Mouse (Mus musculus) heart, postnatal 10 days (tissue): Measurements from ENCODE around the gene Proca1. TPM values are rescaled to one million over a fixed set of nuclear protein-coding genes. Genes with fewer than 3 reads are reported as not detected.

Experiments used
- DNase-seq, 2 experiments: peaks; one replicate each; pipeline ENCODE4 v3.0.0; 2021
- intact Hi-C: fragments of 180-260 bp; cut with DNase I; formaldehyde crosslinking; loops from one replicate; pipeline ENCODE4 v1.15.1; 2025
- total RNA-seq, 2 experiments: library from RNA; stranded (reverse); gene quantifications; 2 replicates each; pipeline ENCODE4 v1.2.3; 2021

Proca1 gene
- total RNA-seq, 2 experiments from 2014 or later, result 1.5 to 3.1 TPM

DNA sequence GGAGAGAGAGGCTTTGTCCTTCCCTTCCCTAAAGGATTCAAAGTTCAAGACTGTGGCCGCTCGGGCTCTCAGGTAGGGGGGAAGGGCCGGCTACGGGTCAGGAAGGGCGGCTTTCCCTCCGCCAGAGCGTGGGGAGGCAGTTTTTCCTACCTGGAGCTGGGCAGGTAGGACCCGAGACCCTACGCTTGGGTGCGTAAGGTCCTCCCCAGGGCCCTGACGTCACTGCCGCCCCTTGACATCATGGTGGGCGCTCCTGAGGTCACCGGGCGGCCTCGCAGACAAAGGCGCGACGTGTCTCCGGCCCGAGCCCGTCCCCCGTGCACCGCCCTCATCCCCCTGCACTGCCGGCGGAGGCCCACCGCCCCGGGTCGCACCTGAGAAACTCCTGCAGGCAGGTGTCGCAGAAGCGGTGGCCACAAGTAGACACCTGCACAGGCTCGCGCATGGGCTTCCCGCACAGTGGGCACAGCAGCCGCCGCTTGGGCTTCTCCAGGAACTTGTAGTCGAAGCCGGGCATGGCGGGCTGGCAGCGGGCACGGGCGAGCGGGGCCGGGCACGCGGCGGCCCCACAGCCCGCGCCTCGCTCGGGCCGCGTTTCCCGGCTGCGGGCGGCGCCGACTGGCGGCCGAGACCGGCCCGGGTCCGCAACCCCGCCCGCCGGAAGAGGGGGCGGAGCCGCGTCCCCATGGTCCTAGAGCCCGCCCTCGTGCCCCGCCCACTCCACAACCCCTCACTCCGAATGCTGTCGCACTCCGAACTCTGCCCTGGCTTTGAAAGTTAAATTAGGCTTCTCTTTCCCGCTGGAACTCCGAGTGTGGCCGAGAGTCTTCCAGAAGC lies 28.1 kb upstream of the Proca1 start, which contains the start of gene Traf4:
TSS of gene Traf4 (minus strand) at position 666 of the 837 bp plus-strand sequence.
- peak; percentile 88 to 89 for DNase-seq
- intact Hi-C loops, result no loop called here

DNA sequence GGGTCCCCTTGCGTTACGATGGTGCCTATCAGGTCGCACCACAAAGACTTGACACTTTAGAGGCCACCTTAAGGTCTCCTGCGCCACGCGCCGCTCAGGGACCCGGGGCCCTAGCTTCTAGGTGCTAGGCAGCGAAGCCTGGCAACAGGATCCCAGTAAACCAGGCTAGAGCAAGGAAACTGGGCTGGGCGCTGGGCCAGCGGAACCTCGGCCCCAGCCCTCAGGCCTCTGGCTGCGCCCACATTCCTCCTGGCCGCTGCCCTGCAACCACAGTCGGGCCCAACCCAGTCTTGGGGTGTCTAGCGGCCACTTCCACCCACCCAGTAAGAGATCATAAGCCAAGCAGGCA lies 27.5 kb upstream of the Proca1 start:
- intact Hi-C loops, result no loop called here
- no peak for DNase-seq

DNA sequence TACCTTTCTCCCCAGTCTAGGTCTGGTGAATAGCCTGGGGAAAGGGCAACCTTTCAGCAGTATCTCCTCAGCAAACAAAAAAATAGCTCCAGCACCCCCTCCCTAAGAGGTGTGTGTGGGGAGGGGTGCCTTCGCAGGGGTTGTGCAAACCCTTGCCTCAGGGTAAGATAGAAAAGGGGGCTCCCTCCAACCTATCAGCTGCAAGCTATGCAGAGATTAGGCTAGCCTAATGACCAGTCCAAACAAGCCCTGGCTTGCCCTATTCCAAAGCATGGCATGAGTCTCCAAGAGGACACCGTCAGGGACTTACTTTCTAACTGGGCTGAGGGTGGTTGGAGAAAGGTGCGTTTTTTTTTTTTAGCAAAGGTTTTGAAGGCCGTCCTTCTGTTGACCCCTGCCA lies 27.0 kb upstream of the Proca1 start:
- intact Hi-C loops, result no loop called here
- no peak for DNase-seq

DNA sequence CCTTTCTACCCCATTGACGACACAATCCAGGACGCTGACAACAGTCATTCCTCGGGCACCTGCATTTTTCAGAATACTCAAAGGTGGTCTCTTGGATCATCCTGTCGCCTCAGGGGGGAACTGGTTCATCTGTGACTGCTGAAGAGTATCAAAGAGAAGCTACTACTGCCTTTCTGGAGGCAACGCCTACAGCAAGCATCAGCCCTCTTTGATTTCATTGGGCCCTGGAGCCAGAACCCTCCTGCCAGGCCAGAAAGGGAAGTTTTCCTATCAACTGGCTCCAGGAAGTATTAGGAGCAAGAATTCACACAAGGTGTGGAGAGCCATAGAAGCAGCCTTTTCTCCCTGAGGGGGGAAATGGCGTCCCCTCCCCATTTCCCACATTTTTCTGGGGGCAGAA lies 26.6 kb upstream of the Proca1 start:
- no peak for DNase-seq
- intact Hi-C loops, result no loop called here

DNA sequence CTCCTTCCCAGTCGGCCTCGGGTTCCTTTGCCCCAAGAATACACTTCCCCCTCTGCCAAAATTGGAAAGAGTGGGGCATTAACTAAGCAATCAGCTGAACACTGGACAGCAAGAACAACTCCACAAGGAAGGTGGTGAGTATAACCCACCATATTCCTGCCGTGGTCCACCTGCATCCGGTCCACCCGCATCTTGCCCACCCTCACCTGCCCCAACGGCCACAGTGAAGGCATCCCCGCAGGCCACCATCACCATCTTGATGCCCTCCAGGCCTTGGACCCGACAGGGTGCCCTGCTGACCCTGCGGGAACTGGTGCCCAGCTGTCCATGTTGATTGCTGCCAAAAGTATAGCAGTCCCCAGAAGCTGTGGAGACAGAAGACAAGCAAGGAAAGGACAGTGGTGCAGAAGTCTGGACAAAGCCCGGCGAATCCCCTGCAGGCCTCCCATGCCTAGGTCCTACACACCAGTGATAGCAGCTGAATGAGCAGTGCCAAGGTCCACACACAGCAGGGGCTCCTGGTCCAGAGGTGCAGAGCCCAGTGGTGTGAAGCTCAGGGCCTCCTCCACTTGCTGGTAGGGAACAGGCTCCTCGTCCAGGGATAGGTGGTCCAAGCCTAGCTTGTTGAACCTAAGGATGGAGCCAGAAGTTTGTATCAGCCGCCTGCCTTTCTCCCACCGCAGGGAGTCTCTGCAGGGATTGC lies 25.8 kb upstream of the Proca1 start:
- no peak for DNase-seq
- intact Hi-C loops, result no loop called here

- intact Hi-C loops, result no loop called here
- no peak for DNase-seq
Measured at GRCm38 (mm10) chr11:78168541-78169468, 24.4 kb upstream of the Proca1 start.

DNA sequence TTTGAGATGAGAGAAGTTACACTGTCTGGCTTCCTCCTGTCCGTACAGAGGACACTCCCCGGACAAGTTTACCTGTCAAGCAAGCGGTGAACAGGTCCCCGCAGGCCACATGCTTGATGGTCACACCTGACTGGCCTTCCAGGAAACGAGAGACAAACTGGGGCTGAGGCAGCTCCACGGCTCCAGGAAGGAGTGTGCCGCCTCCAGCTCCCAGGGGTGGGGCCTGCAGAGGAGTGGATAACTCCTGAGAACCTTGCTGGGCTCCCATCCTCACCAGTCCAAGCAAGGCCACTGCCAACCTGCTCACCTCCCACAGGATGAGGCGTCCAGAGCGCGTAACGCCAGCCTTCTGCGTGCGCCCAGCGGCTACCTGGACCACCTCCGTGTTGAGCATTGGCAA lies 22.9 kb upstream of the Proca1 start:
- no peak for DNase-seq
- intact Hi-C loops, result no loop called here

DNA sequence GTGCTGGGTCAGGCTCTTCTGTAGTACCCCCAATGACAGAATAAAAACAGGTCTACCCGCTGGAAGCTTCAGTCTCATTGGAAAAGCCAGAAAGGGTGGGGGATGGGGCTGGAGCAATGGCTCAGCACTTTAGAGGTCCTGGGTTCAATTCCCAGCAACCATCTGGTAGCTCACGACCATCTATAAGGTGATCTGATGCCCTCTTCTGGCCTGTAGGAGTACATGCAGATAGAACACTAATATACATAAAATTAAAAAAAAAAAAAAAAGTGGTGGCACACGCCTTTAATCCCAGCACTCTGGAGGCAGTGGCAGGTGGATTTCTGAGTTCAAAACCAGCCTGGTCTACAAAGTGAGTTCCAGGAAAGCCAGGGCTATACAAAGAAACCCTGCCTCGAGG lies 21.9 kb upstream of the Proca1 start:
- intact Hi-C loops, result no loop called here
- no peak for DNase-seq

- no peak for DNase-seq
- intact Hi-C loops, result no loop called here
Measured at GRCm38 (mm10) chr11:78172034-78172747, 21.0 kb upstream of the Proca1 start.

DNA sequence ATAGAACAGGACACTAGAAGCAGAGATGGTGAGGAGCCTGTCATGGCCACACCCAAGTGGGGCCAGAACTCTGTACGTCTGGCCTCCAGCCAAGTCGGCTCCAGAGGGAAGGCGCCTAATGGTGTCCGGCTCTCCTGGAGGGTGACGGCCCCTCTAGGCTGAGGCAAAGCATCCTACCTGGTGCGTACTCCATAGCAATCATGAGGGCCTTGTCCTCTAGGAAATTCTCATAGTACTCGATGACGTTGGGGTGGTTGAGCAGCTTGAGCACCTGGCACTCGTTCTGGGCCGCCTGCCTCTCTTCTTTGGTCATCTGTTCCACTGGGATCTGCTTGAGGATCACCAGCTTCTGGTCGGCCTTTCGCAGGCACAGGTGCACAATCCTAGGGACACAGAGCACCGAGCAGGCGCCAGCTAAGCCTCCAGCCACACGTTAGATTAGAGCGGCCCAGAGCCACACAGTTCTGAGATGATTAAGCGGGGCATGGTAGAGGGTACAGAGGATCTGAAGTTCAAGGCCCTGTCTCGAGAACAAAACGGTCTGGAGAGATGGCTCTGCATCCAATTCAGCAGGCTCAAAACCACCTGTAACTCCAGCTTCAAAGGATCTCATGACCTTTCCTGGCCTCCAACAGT lies 20.3 kb upstream of the Proca1 start:
- intact Hi-C loops, result no loop called here

GRCm38 (mm10) chr11:78174506-78174905 lies 18.7 kb upstream of the Proca1 start:
- intact Hi-C loops, result no loop called here
- DNase-seq, result no peak

More for the DNA sequence above, 20.3 kb upstream of the Proca1 start:
- DNase-seq, result no peak

- no peak for DNase-seq
- intact Hi-C loops, result loop anchor here (5.0 kb wide), 2 partner anchors 194 to 349 kb away; partner anchors contain the start of gene Phf12
Measured at GRCm38 (mm10) chr11:78175771-78176401, 17.3 kb upstream of the Proca1 start.

DNA sequence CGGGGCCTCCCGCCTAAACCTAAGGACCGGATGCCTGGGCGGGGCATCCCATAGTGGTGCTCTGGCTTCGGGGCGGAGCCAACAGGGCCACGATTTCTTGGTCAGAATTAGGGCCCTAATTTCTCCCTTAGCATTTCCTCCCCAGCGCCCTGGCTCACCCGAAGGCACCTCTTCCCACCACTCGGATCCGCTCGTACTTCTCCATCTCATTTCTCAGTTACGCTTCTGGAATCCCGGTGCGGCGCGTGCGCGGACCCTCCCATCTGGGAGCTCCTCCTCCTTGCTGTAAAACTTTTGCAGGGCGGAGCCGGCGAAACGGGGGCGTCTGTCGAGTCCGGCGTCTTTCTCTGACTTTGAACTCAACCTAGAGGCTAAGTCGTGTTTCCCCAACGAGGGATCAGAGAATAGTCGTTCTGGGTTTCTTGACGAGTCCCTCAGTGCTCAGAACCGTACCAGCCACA lies 16.8 kb upstream of the Proca1 start, which contains the start of the genes Nek8 and Tlcd1:
TSS of gene Nek8 (minus strand) at position 274 of the 461 bp plus-strand sequence.
TSS of gene Tlcd1 (plus strand) at position 310 of the 461 bp plus-strand sequence.
- peak; percentile 93 to 95 for DNase-seq
- intact Hi-C loops, result loop anchor here (5.0 kb wide), 2 partner anchors 194 to 349 kb away; partner anchors contain the start of gene Phf12

GRCm38 (mm10) chr11:78176905-78177331 lies 16.3 kb upstream of the Proca1 start:
- intact Hi-C loops, result loop anchor here (1.0 to 5.0 kb wide), 4 partner anchors 18 to 350 kb away; partner anchors contain the start of gene Phf12
- peak in 1 of 2 experiments; percentile 43 for DNase-seq

DNA sequence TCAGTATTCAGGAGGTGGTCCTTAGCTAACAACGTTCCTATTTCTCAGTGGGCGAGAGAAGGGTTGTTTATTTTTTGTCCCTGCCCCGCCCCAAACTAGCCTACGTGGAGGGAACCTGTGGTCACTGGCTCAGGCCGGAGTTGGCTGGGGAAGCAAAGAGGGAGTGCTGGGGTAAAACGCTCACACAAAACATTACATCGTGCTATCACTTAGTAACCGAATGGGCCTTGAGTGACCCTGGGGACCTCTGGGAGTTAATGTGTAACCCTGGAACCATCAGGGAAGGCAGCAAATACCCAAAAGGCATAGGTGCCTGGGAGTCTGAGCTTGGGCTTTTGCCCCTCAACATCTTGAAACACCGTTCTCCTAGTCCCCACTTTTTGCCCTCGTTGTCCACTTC lies 15.8 kb upstream of the Proca1 start:
- intact Hi-C loops, result loop anchor here (1.0 to 5.0 kb wide), 4 partner anchors 18 to 350 kb away; partner anchors contain the start of gene Phf12
- no peak for DNase-seq

- DNase-seq, result peak; percentile 98
- intact Hi-C loops, result loop anchor here (1.0 to 5.0 kb wide), 5 partner anchors 19 to 351 kb away; partner anchors contain the start of gene Phf12
Measured at GRCm38 (mm10) chr11:78177903-78178858, 15.0 kb upstream of the Proca1 start.

- peak; percentile 76 to 79 for DNase-seq
- intact Hi-C loops, result loop anchor here (2.0 to 5.0 kb wide), 3 partner anchors 160 to 352 kb away; partner anchors contain the start of gene Phf12
Measured at GRCm38 (mm10) chr11:78178859-78179437, 14.2 kb upstream of the Proca1 start.
